Mouse (Mus musculus) embryo, embryonic 10 days (tissue): ENCODE measurements at regions not wholly inside any gene's neighbourhood (a gene's known extent, or its start where the extent isn't known, plus 50 kb on each side); places are given as distances from the start of the nearest gene placed in this dataset.

Source experiments
- DNase-seq: peaks from one replicate; pipeline ENCODE4 v3.0.0-alpha.2; 2015; ENCODE audit warnings: low spot score

DNA sequence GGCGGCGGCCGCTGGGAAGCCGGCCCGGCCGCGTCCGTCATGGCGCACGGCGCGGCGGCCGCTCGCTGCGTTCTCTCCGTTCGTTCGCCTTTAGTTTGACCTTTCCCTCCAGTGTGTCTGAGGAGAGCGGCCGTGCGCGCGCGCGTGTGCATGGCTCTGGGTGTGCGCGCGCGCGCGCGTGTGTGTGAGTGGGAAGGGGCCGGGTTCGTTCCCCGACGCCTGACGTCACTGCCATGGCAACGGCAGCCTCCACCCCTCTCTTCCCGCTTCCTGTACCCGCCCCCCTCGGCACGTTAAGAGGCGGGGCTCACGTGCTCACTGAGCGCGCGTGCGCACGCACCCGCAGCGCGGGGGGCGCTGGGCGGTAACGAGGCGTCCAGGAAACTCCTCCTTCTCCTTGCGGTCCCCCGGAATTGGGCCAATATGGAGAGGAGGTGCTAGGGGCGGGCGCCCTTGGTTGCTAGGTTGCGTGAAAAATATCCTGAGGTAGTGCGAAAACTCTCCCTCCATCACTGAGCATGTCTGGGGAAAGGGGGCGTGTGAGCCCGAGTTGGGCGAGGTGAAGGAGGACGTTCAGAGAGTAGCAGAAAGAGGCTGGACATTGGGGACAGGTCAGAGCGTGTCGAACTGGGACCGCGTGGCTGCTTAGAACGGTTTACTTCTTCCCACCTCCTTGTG is 1862.5 kb upstream of the Lrrc6 start:
- peak; percentile 98 for DNase-seq

DNA sequence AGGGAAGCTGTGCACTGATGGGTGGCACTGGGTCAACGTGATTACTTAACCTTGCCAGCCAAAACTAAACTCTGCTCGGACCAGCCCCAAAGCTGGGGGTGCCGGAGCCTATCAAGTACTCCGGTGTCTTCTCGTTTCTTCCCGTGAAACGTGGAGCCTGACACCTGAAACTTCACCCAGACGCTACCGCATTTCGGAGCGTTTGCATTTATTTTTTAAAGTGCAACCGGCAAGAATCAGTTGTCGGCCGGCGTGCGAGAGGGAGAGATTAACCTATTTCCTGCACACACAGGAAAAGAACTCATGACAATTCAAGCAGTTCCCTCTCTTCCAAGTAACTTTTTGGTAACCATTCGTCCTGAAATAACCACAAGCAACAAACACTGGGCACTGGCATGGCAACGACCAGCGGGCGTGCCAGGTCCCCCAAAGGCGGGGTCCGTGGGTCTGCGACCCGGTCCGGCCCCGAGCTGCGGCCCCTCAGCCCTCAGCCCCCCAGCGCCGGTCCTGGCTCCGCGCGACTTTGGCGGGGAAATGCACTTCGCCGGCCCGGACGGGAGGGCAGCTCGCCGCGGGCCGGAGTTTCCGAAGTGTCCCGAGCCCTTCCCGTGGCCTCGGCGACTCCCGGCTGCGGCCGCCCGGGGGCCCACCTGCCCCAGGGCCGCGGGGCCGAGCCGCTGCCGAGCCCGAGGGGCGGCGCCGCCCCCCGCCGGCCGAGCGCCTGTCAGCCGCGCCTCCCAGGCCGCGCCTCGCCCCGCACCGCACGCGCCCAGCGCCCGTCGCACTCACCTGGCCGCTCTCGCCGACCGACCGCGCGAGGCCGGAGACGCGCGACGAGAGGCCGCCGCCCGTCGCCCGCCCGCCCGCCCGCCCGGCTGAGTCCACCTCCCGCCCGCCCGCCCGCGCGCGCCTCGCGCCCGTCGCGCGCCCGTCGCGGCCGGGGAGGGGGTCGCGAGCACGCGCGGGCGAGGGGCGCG is 1861.7 kb upstream of the Lrrc6 start:
- peak; percentile 68 for DNase-seq

DNA sequence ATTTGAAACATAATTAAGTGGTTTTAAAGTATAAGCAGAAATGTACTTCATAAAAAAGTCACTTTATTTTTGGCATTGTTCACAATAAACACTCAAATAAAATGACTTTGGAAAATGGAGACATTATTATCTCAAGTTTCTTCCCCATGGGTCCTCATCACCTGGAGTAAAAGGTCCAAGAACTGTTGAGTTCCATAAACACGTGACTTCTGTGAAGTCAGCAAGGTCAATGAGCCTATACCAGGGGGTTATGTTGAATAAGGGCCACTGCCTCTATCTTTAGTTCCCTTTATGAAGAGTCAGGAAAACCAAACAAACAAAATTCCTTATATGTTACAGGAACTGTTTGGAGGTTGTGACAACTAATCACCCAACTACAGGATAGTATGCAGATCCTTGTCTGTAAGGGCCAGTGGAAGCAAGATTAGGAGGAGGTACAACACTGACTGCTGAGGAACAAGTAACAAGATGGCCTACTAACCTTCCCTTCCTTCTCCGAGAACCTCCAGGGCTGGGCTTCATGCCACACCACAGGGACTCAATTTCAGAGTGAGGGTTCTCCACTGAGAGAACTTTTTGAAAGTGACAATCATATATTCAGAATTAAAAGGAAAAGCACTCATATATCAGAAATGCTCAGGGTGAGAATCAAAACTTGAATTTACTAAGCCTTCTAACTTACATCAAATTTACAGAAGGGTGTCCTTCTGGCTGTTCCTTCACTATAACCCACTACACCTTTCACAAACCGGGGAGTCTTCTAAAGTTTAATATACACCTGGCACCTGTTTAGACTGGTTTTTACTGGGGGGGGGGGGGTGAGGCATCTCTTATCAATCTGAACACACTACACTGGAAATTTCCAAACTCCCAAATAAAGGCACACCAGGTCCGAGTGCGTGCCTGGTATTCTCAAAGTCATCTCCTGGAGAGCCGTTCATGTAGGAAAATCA is 1860.5 kb upstream of the Lrrc6 start:
- no peak for DNase-seq

DNA sequence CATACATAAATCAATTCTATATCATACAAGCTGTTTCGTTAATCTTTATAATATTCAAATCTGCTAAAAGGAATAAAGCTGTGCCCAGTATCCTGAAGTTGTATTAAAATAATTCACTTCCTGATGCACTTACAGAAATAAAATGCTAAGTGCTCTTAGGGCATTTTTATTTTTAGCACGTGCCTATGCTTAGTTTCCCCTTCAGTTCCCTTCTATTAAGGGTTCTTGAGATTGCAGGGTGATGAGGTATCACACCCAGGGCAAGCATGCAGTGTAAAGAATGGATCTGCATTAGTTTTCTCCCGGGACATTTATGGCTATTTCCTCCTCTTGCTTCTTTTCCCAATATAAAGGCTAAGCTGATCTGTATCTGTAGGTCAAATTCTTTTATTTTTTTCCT is 1858.8 kb upstream of the Lrrc6 start:
- no peak for DNase-seq

DNA sequence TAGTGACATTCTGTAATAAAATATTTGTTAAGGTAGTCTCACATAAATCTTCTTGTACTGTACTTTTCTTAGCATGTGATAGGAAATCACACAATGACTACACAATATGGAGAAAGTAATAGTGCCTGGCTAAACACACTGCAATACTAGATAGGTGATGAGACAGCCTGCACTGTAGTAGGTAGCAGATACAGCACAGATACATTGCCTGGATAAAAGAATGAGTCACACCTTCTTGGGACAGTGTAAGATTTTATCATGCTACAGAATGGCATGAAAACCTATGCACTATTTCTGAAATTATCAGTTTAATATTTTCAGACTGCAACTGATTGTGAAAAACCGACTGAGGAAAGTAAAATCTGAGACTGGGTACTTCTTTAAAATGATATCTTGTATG is 1855.2 kb upstream of the Lrrc6 start:
- DNase-seq: no peak

DNA sequence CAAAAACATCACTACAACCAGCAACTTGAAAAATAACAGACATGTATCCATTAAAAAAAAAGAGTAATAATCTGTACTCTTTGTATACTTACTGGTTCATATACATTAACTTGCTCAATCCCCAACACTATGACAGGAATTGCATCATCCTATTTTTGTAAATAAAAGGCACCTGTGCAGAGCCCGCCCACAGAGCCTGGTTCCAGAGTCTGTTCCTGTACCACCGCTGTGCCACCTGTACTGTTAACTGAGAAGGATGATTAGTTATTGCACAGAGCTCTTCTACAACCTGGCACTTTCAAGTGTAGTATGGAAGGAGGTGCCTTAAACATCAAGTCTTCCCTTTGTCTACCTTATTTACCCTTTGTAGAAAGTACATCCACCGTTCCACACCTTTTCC is 1843.9 kb upstream of the Lrrc6 start:
- DNase-seq: no peak

DNA sequence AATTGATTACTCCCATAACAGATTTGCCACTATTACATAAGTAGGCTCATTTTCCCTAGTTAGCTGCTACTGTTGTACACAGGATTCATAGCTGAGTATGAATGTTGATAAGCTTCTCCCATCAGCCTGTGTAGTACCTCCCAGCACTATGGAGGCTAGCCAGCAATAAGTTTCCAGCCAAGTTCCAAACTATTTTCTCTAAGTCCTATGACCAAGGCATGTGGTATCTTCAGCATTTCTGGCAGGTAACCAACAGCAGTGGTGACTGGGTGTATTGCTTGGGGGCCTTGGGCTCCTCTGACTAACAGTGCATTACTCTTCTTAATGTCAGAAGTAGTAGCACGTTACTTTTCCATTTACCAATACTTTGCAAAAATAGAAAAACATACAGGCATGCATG is 1841.8 kb upstream of the Lrrc6 start:
- DNase-seq: no peak

DNA sequence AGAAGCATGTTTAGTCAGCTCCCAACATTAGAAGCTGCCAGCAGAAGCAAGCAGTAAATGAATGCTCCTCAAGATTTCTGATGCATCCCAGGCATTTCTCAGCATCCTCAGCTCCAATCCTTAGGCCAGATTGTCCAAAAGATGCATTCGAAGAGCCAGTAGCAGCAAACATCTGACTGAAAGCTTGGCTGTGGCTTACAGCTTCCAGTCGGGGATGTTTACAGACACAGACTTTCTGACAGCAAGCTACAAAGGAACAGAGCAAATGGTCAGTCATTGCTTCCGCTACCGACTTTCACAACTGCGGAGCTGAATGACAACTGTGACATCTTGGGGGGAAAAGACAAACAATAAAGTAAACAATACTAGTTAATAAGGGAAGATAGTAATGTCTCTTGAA is 1840.3 kb upstream of the Lrrc6 start:
- DNase-seq: no peak

DNA sequence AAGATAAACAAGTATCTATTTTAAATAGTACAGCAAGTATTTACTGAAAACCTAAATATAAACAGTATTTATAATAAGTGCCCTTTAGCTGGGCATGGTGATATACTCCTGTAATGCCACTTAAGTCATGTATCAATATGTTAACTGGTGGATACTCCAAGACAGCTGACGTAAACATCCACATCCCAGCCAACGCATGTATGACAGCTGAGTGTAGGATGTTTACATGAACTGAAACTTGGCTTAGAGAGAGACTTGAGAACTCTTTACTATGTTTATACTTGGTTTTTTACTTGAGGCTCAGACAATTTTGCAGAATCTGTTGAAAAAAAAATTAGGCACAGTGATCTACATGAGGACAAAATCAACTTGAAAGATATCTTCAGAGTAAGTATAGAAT is 1836.6 kb upstream of the Lrrc6 start:
- no peak for DNase-seq

DNA sequence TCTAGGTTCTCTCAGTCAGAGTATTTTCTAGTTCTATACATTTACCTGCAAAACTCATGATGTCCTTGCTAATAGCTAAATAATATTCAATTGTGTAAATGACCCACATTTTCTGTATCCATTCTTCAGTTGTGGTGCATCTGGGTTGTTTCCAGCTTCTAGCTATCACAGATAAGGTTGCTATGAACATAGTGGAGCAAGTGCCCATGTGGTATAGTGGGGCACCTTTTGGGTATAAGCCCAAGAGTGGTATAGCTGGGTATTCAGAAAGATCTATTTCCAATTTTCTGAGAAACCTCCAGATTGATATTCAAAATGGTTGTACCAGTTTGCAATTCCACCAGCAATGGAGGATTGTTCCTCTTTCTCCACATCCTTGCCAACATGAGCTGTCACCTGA is 1835.1 kb upstream of the Lrrc6 start:
- no peak for DNase-seq

DNA sequence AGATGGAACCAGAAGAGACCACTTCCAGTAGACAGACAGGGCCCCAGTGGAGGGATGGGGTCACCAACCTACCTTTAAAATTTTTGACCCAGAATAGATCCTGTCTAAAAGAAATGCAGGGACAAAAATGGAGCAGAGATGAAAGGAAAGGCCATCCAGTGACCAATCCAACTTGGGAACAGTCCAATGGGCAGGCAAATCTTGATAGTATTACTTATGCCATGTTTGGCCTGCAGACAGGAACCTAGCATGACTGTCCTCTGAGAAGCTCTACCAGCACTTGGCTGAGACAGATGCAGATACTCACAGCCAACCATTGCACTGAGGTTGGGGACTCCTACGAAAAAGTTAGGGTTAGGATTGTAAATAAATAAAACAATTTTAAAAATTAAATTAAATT is 1815.4 kb upstream of the Lrrc6 start:
- DNase-seq: no peak
